Mouse (Mus musculus) liver, embryonic 13.5 days (tissue): ENCODE data around the gene Gm10188. TPM values are rescaled to one million over a fixed set of nuclear protein-coding genes. Genes with fewer than 3 reads are reported as not detected.
A peak's percentile ranks its signal among the peaks of the same experiment; 100 is the strongest.

Experiments
- ATAC-seq: fragments of 200-750 bp; cut with Nextera tagmentation; 2 replicates; pipeline ENCODE4 v1.8.0; 2017; ENCODE audit warnings: low read depth, mild to moderate bottlenecking, moderate number of reproducible peaks, moderate library complexity
- DNase-seq: peaks from one replicate; pipeline ENCODE4 v3.0.0; 2022
- H3K27ac ChIP-seq: fragments of 300-500 bp; sonication (generic); 2 replicates; pipeline ENCODE4 v1.5.1; 2015; ENCODE audit warnings: moderate library complexity, mild to moderate bottlenecking, inconsistent platforms
- H3K27me3 ChIP-seq: fragments of 300-500 bp; sonication (generic); 2 replicates; pipeline ENCODE4 v1.6.1; 2015; ENCODE audit warnings: mild to moderate bottlenecking, inconsistent platforms
- H3K36me3 ChIP-seq: fragments of 300-500 bp; sonication (generic); 2 replicates; pipeline ENCODE4 v1.6.1; 2015; ENCODE audit warnings: mild to moderate bottlenecking, inconsistent platforms
- H3K4me1 ChIP-seq: fragments of 300-500 bp; sonication (generic); replicated peaks from 2 replicates; pipeline ENCODE4 v1.6.1; 2015; ENCODE audit warnings: inconsistent platforms
- H3K4me2 ChIP-seq: fragments of 300-500 bp; sonication (generic); 2 replicates; pipeline ENCODE4 v1.6.1; 2015; ENCODE audit warnings: inconsistent platforms, mild to moderate bottlenecking, moderate library complexity
- H3K4me3 ChIP-seq: fragments of 300-500 bp; sonication (generic); replicated peaks from 2 replicates; pipeline ENCODE4 v1.5.1; 2015; ENCODE audit warnings: mild to moderate bottlenecking, inconsistent platforms
- H3K9ac ChIP-seq: fragments of 300-500 bp; sonication (generic); 2 replicates; pipeline ENCODE4 v1.6.1; 2015; ENCODE audit warnings: mild to moderate bottlenecking, inconsistent platforms
- H3K9me3 ChIP-seq: fragments of 300-500 bp; sonication (generic); replicated peaks from 2 replicates; pipeline ENCODE4 v1.6.1; 2016; ENCODE audit warnings: inconsistent platforms
- WGBS: fragments of 180-500 bp; shearing (Covaris S2); methylation state at CpG from one replicate; pipeline ENCODE4 v1.1.7; 2015; ENCODE audit not compliant: insufficient replicate concordance; 5-methylcytosine and 5-hydroxymethylcytosine counted together
- polyA plus RNA-seq: library from polyadenylated mRNA; unstranded; fragments of >200 nt; fragmentation: Nextera tagmentation; extraction: Ambion mirVana; gene quantifications from 2 replicates; pipeline ENCODE4 v1.2.1, GENCODE M21; 2015

Gene Gm10188
- polyA plus RNA-seq, 1 experiment from 2014 or later: not detected

GRCm38 (mm10) chr1:132222166-132222565, 7.4 kb downstream of the Gm10188 start:
- H3K4me3 ChIP-seq: no peak overlapping the region
- no peaks in the 10 kb centered on the region for H3K36me3 ChIP-seq
- H3K4me2 ChIP-seq: no peak overlapping the region
- H3K27me3 ChIP-seq: peaks cover 23% of the 10 kb centered on the region
- H3K9me3 ChIP-seq: no peaks in the 10 kb centered on the region
- H3K9ac ChIP-seq: no peak overlapping the region
- WGBS: 34% methylated on average over 6 of the region's 6 CpGs
- DNase-seq (no peak), ATAC-seq (no peak)
- H3K27ac ChIP-seq: no peak overlapping the region
- no peaks in the 10 kb centered on the region for H3K4me1 ChIP-seq

GRCm38 (mm10) chr1:132221627-132222026, 7.9 kb downstream of the Gm10188 start:
- Histone ChIP-seq H3K4me1 (no peaks in the 10 kb centered on the region), H3K27ac (no peak overlapping the region), H3K27me3 (peaks cover 23% of the 10 kb centered on the region), H3K4me3 (no peak overlapping the region), H3K4me2 (no peak overlapping the region), H3K9ac (no peak overlapping the region), H3K36me3 (no peaks in the 10 kb centered on the region), H3K9me3 (no peaks in the 10 kb centered on the region)
- DNase-seq (no peak), ATAC-seq (no peak)
- 26% methylated on average over 2 of the region's 2 CpGs for WGBS

GRCm38 (mm10) chr1:132216276-132216675, 13.3 kb downstream of the Gm10188 start:
- no peak overlapping the region for H3K4me3 ChIP-seq
- H3K4me2 ChIP-seq: no peak overlapping the region
- H3K9me3 ChIP-seq: no peaks in the 10 kb centered on the region
- H3K27me3 ChIP-seq: peaks cover 34% of the 10 kb centered on the region
- H3K36me3 ChIP-seq: no peaks in the 10 kb centered on the region
- ATAC-seq: no peak
- no peak overlapping the region for H3K27ac ChIP-seq
- DNase-seq: no peak
- 0 out of 2 replicates have a peak, but pooled peaks cover 7% of the 10 kb centered on the region for H3K4me1 ChIP-seq
- 53% methylated on average over 3 of the region's 3 CpGs for WGBS
- H3K9ac ChIP-seq: no peak overlapping the region

GRCm38 (mm10) chr1:132213076-132213475, 16.5 kb downstream of the Gm10188 start:
- Histone ChIP-seq H3K27me3 (peaks cover 51% of the 10 kb centered on the region), H3K9ac (no peak overlapping the region), H3K4me1 (0 out of 2 replicates have a peak, but pooled peaks cover 7% of the 10 kb centered on the region), H3K36me3 (no peaks in the 10 kb centered on the region), H3K4me2 (no peak overlapping the region), H3K4me3 (no peak overlapping the region), H3K27ac (no peak overlapping the region), H3K9me3 (no peaks in the 10 kb centered on the region)
- DNase-seq (no peak), ATAC-seq (no peak)
- WGBS: 41% methylated on average over 6 of the region's 6 CpGs

- Histone ChIP-seq H3K27me3 (peaks cover 60% of the 10 kb centered on the region), H3K36me3 (no peaks in the 10 kb centered on the region), H3K4me3 (peak overlapping the region; percentile 32), H3K27ac (no peak overlapping the region), H3K4me2 (peak overlapping the region; percentile 56), H3K4me1 (0 out of 2 replicates have a peak, but pooled peaks cover 7% of the 10 kb centered on the region), H3K9ac (peak overlapping the region; percentile 39; the same call in 1 of the 2 replicates), H3K9me3 (no peaks in the 10 kb centered on the region)
- no peak for DNase-seq
- 9% methylated on average over 20 of the region's 20 CpGs for WGBS
- no peak for ATAC-seq
Observed at GRCm38 (mm10) chr1:132212218-132212617, 17.3 kb downstream of the Gm10188 start.

- Histone ChIP-seq H3K27me3 (peaks cover 65% of the 10 kb centered on the region), H3K4me1 (0 out of 2 replicates have a peak, but pooled peaks cover 7% of the 10 kb centered on the region), H3K9ac (no peak overlapping the region), H3K9me3 (no peaks in the 10 kb centered on the region), H3K36me3 (no peaks in the 10 kb centered on the region), H3K4me2 (peak overlapping the region; percentile 56), H3K4me3 (no peak overlapping the region), H3K27ac (no peak overlapping the region)
- ATAC-seq (no peak), DNase-seq (no peak)
- WGBS: 32% methylated on average over 12 of the region's 12 CpGs
Observed at GRCm38 (mm10) chr1:132211672-132212071, 17.9 kb downstream of the Gm10188 start.

- H3K9me3 ChIP-seq: no peaks in the 10 kb centered on the region
- DNase-seq: peak; percentile 15
- H3K9ac ChIP-seq: no peak overlapping the region
Observed at GRCm38 (mm10) chr1:132210922-132211321, 18.6 kb downstream of the Gm10188 start.

GRCm38 (mm10) chr1:132209400-132209799, 20.2 kb downstream of the Gm10188 start:
- no peaks in the 10 kb centered on the region for H3K36me3 ChIP-seq
- no peak overlapping the region for H3K27ac ChIP-seq
- ATAC-seq (no peak), DNase-seq (no peak)
- H3K4me2 ChIP-seq: no peak overlapping the region
- H3K27me3 ChIP-seq: peaks cover 77% of the 10 kb centered on the region
- H3K9me3 ChIP-seq: no peaks in the 10 kb centered on the region
- no peak overlapping the region for H3K9ac ChIP-seq
- 0 out of 2 replicates have a peak, but pooled peaks cover 7% of the 10 kb centered on the region for H3K4me1 ChIP-seq
- 61% methylated on average over 10 of the region's 10 CpGs for WGBS
- H3K4me3 ChIP-seq: no peak overlapping the region

More at GRCm38 (mm10) chr1:132210922-132211321, 18.6 kb downstream of the Gm10188 start:
- no peak for ATAC-seq
- Histone ChIP-seq H3K4me2 (no peak overlapping the region), H3K4me3 (no peak overlapping the region), H3K27ac (no peak overlapping the region), H3K4me1 (0 out of 2 replicates have a peak, but pooled peaks cover 7% of the 10 kb centered on the region), H3K36me3 (no peaks in the 10 kb centered on the region), H3K27me3 (peaks cover 68% of the 10 kb centered on the region)
- WGBS: 8% methylated on average over 7 of the region's 7 CpGs

- H3K9ac ChIP-seq: no peak overlapping the region
- H3K4me3 ChIP-seq: no peak overlapping the region
- H3K4me2 ChIP-seq: no peak overlapping the region
- 0 out of 2 replicates have a peak, but pooled peaks cover 7% of the 10 kb centered on the region for H3K4me1 ChIP-seq
- no peaks in the 10 kb centered on the region for H3K36me3 ChIP-seq
- H3K9me3 ChIP-seq: no peaks in the 10 kb centered on the region
- no peak for ATAC-seq
- no peak for DNase-seq
- H3K27ac ChIP-seq: no peak overlapping the region
- H3K27me3 ChIP-seq: peaks cover 83% of the 10 kb centered on the region
- 20% methylated on average over 4 of the region's 4 CpGs for WGBS
Observed at GRCm38 (mm10) chr1:132208154-132208553, 21.4 kb downstream of the Gm10188 start.

- Histone ChIP-seq H3K9me3 (no peaks in the 10 kb centered on the region), H3K4me3 (no peak overlapping the region), H3K9ac (no peak overlapping the region), H3K4me1 (0 out of 2 replicates have a peak, but pooled peaks cover under 1% of the 10 kb centered on the region), H3K27ac (no peak overlapping the region), H3K4me2 (no peak overlapping the region), H3K36me3 (no peaks in the 10 kb centered on the region), H3K27me3 (peaks cover 81% of the 10 kb centered on the region)
- 47% methylated on average over 3 of the region's 3 CpGs for WGBS
- DNase-seq (no peak), ATAC-seq (no peak)
Observed at GRCm38 (mm10) chr1:132206828-132207227, 22.7 kb downstream of the Gm10188 start.

GRCm38 (mm10) chr1:132205958-132206357, 23.6 kb downstream of the Gm10188 start:
- Histone ChIP-seq H3K27me3 (peaks cover 81% of the 10 kb centered on the region), H3K4me3 (no peak overlapping the region), H3K4me1 (no peaks in the 10 kb centered on the region), H3K27ac (no peak overlapping the region), H3K9me3 (no peaks in the 10 kb centered on the region), H3K4me2 (no peak overlapping the region), H3K9ac (no peak overlapping the region), H3K36me3 (no peaks in the 10 kb centered on the region)
- ATAC-seq (no peak), DNase-seq (no peak)
- 10% methylated on average over 5 of the region's 5 CpGs for WGBS

- no peak overlapping the region for H3K9ac ChIP-seq
- 76% methylated on average over 5 of the region's 5 CpGs for WGBS
- no peaks in the 10 kb centered on the region for H3K36me3 ChIP-seq
- H3K27me3 ChIP-seq: peaks cover 85% of the 10 kb centered on the region
- no peak for ATAC-seq
- no peak overlapping the region for H3K4me3 ChIP-seq
- no peak overlapping the region for H3K27ac ChIP-seq
- no peaks in the 10 kb centered on the region for H3K9me3 ChIP-seq
- H3K4me2 ChIP-seq: no peak overlapping the region
- no peak for DNase-seq
- H3K4me1 ChIP-seq: peaks cover 9% of the 10 kb centered on the region; the same call in 1 of the 2 replicates
Observed at GRCm38 (mm10) chr1:132202771-132203170, 26.8 kb downstream of the Gm10188 start.
